Mouse (Mus musculus) megakaryocyte progenitor cell, adult 5-6 weeks (primary cell): ENCODE data around the gene 3425401B19Rik. TPM values are rescaled to one million over a fixed set of nuclear protein-coding genes. Genes with fewer than 3 reads are reported as not detected.

Source experiments
- ATAC-seq: replicated peaks from 2 replicates; pipeline ENCODE4 v1.8.0; 2016; ENCODE audit warnings: mild to moderate bottlenecking, moderate TSS enrichment, inconsistent platforms; ENCODE audit not compliant: poor library complexity
- total RNA-seq, 2 experiments: library from RNA; stranded (forward) in 1 of 2; stranded (reverse) in 1 of 2; fragments of 157-497, 149-512 nt in 1 of 2; fragments of 200-1000 nt in 1 of 2; gene quantifications; 2 replicates each; pipeline versions ENCODE4 v1.2.3 to v1.2.4; 2015 to 2017

The 3425401B19Rik gene
- total RNA-seq, 2 experiments from 2014 or later: not detected

DNA sequence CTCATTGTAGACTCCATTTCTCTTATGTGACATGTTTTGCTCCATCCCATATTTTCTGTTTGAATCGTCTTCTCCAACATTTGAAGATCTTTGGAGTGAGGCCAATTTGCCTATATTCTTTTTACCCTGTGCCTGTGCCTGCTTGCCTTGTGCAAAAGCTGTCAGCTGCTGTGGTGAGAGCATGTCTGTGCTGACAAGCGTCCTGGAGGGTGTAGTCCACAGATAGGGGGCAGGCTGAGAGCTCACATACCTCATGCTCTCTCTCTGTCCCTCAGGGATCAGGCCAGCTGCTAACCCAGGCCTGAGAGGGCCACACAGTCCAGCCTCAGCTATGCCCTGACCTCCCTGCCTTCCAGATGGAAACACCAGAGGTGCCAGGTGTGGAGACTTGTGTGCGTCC is 11.9 kb downstream of the 3425401B19Rik start:
- no peak for ATAC-seq

DNA sequence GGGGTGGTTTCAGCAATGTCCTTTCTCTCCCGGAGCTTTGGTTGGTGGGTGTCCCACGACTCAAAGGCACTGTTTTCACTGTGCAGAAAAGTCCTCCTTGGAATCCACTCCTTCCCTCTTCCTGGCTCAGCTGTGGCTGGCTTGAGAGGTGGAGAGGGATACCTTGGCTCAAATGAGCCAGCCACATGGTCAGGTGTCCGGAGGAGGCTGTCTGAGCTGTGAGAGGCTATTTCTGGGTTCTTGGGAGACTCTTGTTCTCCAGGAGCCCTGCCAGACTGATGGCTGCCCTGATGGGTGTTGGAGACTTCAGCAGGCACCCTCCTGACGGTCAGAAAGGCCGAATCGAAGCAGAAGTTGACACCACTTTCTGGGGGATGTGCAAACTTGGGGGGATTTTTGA is 22.0 kb downstream of the 3425401B19Rik start:
- no peak for ATAC-seq

DNA sequence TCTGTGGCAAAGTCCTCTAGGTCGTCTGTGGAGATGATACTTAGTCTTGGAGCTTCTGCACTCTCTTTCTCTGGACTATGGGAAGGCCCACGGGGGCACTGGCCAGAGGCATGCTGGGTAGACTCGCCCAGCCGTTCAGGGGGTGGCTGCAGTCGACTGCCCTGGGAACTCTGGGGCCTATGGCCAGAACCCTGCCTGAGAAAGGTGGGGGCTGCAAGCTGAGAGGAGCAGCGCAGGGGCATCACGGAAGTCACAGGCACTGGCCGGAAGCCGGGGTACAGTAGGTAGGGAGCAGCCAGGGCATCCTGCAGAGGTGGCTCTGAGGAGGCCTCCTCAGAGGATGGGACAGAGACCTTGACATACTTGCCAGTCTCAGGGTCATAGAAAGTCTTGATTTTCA is 25.3 kb downstream of the 3425401B19Rik start:
- no peak for ATAC-seq

DNA sequence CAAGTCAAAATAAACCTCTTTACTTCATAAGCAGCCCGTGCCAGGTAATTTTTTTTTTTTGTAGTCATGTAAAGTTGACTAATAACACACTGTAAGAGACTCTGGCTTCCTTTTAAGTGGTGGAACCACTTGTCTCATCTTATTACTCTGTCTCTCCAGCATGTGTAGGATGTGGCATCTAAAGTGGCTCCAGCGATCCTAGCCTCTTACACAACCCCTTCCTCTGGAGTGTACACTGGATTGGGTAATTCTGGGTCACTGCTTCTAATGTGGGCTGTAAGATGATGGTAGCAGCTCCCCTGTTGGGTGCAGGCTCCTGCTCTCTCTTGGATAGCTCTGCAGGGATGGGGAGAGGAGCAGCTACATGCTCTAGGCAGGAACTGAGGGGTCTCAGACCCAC is 46.6 kb downstream of the 3425401B19Rik start:
- ATAC-seq: peak; percentile 80

DNA sequence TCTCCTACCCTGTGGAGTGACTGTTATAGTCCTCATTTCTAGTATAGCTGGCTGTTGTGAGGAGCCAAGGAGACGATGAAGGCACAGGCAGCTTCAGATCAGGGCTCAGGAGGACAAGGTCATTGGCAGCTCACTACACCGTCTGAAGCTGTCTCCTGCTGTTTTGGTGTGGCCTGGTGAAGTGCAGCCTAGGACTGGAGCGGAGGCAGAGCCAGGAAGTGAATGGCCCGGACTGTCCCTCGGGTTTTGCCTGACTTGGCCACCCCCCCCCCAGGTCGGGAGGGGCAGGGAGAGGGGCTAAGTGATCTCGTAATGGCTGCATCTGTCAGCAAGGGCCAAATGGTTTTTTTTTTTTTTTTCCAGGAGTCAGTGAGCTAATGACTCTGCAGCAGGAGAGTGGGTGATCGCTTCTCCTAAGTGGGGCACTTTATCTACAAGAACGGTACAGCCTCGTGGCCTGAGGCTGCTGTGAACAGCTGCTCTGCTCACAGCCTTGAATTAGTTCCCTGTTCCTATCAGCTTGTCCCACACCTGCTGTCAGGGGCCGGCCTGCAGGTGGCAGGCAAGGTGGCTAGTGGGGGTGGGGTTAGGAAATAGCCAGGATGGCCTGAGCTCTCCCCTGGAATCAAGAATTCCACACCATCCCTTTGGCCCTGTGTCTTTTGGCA is 50.9 kb downstream of the 3425401B19Rik start:
- ATAC-seq: no peak

DNA sequence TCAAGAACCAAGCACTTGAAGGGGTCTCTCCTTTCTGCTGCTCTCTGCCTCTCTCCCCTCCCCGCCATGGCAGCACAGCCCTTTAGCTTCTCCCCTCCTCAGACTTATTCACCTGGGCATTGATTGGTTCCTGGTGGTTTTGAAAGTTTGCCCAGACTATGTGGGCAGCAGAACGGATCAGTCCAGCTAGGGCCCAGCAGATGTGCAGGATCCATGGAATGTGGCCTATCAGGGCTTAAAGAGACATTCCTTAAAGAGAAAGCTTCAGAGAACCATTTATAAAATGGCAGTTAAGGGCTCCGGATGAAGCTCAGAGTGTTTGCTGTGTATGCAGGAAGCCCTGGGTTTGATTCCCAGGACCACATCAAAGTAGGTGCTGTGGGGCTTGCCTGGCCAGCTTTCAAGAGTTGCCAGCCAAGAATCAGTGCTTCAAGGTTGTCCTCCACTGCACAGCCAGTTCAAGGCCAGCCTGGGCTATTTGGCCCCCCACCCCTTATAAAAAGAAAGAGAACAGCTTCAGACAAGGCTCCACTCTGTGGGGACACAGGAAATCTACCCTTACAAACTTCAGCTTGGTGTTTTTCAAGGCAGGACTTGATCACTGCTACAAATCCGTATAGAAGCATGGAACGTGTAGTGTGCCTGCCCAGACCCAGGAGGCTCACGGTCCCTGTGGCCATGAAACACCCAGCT is 52.0 kb downstream of the 3425401B19Rik start:
- no peak for ATAC-seq

DNA sequence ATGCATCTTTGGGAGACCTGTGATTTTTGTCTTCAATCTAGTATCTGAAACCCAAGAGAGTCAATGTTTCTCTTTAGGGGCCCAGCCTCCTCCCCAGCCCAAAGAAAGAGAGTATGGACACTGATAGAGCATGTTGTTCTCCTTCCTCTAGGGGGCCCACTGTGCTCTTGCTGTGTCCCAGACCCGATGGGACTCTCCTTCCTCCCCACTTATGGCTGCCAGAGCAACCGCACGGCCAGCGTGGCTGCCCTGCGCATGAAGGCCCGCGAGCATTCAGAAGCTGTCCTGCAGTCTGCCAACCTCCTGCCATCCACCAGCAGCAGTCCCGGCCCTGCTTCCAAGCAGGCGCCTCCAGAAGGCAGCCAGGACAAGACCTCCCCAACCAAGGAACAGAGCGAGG is 56.5 kb downstream of the 3425401B19Rik start:
- peak; percentile 70 for ATAC-seq

DNA sequence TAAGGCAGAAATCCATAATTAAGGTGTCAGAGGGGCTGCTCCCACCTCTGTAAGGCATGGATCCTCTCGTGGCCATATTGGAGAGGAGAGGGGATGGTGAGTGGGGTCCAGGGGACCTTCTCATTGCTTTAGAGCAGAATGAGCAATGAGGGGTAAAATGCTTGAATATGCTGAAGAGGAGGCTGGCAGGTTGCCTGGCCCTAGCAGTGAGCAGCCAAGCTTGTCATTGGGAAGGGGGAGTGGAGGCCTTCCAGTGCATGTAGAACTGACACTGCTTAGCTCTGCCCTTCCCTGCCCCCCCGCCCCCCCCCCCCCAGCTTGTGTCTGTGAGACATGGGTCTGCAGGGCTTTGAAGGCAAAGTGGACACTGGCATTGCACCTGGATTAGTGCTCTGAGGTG is 57.8 kb downstream of the 3425401B19Rik start:
- no peak for ATAC-seq

DNA sequence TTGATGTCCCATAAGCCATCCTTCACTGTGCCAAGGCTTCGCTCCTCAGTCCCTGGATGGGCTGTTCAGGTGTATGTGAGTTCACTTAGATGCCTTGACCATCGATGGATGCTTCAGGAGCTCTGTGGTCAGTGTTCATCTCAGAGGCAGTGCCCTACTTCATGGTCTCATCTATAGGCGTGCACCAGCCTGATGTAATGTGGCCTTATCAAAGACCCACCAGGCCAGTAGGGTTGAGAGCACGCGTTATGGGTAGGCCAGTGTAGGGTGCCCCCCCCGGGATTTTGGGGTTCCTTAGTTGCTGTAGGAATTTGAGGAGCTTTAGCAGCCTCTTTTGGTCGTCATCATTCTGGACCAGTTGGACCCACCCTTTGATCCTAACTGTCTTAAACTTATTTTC is 60.3 kb downstream of the 3425401B19Rik start:
- no peak for ATAC-seq

DNA sequence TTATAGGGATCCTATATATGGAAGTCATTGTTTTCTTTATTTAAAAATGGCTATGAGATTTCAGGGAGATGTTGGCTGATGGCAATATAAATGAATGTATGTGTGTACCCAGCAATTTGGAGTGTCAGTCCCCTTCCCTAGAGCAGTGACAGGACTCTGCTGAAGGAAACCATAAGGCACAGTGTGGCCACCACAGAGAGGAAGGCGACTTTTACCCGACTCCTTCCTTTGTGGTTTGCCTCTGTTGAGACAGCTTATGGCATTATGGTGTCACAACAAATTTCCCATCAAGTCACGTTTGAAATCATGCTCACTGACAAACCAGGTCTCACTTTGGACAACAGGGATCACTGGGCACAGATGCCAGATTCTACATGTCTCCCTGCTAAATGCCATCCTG is 60.8 kb downstream of the 3425401B19Rik start:
- peak; percentile 88 for ATAC-seq

DNA sequence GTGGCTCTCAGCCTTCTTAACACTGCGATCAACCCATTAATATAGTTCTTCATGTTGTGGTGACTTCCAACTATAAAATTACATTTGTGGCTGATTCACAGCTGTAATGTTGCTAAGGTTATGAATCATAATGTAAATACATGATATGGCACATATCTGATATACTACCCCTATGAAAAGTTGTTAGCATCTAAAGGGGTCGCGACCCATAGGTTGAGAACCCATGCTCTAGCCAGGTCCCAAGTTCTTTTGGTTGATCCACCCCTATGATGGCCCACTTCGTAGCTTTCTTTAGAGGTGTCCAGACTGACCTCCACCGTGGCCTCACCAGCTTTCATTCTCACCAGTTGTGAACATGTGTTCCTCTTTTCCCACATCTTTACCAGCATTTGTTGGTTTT is 67.8 kb downstream of the 3425401B19Rik start:
- no peak for ATAC-seq

DNA sequence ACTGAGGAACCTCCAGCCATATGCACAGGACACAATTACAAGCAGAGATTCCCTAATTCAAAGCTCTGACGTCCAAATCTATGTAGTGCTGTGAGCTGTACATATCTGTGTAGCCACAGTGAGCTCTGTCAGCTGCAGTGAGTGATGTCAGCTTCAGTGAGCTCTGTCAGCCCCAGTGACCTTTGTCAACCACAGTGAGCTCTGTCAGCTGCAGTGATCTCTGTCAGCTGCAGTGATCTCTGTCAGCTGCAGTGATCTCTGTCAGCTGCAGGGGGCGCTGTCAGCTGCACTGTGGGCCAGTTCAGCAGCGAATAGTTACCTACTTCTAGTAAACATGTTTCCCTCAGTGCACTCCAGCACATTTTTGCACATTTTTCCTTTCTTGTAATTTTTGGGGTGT is 75.7 kb downstream of the 3425401B19Rik start:
- ATAC-seq: peak; percentile 71

Other genes starting within 250 kb of the 3425401B19Rik start
- gene Slc18a3, start 220.4 kb downstream of the 3425401B19Rik start, total RNA-seq (2015): not detected in 2 replicates
- gene Slc18a3, start 220.4 kb downstream of the 3425401B19Rik start, total RNA-seq (2017): not detected in 2 replicates
- gene Chat, start 219.3 kb downstream of the 3425401B19Rik start, total RNA-seq (2015): not detected in 2 replicates
- gene Chat, start 219.3 kb downstream of the 3425401B19Rik start, total RNA-seq (2017): not detected in 2 replicates
- gene Ercc6, start 171.8 kb downstream of the 3425401B19Rik start, total RNA-seq (2015): 18.2 and 21.2 TPM in 2 replicates
- gene Ercc6, start 171.8 kb downstream of the 3425401B19Rik start, total RNA-seq (2017): 19.9 and 27.7 TPM in 2 replicates
- not detected in 2 replicates for gene Prrxl1, start 85.9 kb downstream of the 3425401B19Rik start, total RNA-seq (2015)
- gene Prrxl1, start 85.9 kb downstream of the 3425401B19Rik start, total RNA-seq (2017): not detected in 2 replicates
- gene Tmem273, start 100.7 kb upstream of the 3425401B19Rik start, total RNA-seq (2015): 24.0 and 26.7 TPM in 2 replicates
- gene Tmem273, start 100.7 kb upstream of the 3425401B19Rik start, total RNA-seq (2017): 14.4 and 23.7 TPM in 2 replicates
- not detected in 2 replicates for gene Fam170b, start 148.7 kb upstream of the 3425401B19Rik start, total RNA-seq (2015)
- not detected in 2 replicates for gene Fam170b, start 148.7 kb upstream of the 3425401B19Rik start, total RNA-seq (2017)
- gene Vstm4, start 171.5 kb upstream of the 3425401B19Rik start, total RNA-seq (2015): not detected in 2 replicates
- 0.03 TPM in 1 of 2 replicates, not detected in the other for gene Vstm4, start 171.5 kb upstream of the 3425401B19Rik start, total RNA-seq (2017)